Mouse (Mus musculus): ENCODE measurements around the gene Plppr3. TPM values are rescaled to one million over a fixed set of nuclear protein-coding genes. Genes with fewer than 3 reads are reported as not detected.

Plppr3 gene
- total RNA-seq, 1 experiment, result 3.7 TPM

DNA sequence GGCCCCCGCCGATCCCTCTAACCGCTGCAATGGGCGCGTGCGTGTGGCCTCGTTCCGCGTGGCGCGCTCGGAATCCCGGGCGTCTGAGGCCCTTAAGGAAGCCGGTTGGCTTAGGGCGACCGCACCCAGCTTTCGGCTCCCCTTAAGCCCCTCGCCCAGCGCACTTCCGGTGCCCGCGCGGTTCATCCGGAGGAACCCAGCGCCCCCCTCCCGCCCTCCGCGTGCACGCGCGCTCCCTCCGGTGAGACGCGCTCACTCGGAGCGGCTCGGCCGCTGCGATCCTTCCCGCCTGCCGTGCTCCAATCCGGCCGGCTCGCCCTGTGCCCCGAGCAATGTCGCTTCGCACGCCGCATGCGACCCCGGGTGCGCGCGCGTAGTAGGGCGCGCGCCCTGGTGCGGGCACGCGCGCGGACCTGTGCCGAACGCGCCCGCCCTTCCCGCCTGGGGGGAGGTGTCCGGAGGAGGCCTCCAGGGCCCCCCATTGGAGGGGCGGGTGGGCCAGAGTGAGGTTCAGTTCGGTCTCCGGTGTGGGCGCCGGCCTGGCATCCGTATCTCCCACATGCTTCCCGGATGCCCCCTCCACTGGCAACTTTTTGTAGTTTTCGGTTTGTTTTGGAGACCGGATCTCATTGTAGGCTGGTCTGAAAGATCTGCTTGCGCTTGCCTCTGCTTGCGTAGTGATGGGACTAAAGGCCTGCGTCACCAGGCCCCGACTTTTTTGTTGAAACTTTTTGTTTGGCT lies 19.5 kb downstream of the Plppr3 start:
- Histone ChIP-seq H3K9ac (ENCODE audit: insufficient read depth, low read depth, low read length, poor library complexity, severe bottlenecking) (peak overlapping the region; percentile 98), H3K4me3 (ENCODE audit: insufficient read depth in 1 of 2, low read depth in 1 of 2, low read length in 2 of 2, poor library complexity in 1 of 2, severe bottlenecking in 1 of 2) (peak overlapping the region; percentile 94 to 95), H3K36me3 (ENCODE audit: control insufficient read depth, insufficient read depth, low read length, poor library complexity, severe bottlenecking) (peaks cover 42% of the 10 kb centered on the region), H3K4me1 (ENCODE audit: control insufficient read depth in 2 of 2, insufficient read depth in 2 of 2, low read length in 2 of 2, poor library complexity in 1 of 2) (peaks cover 0 to 38% of the 10 kb centered on the region in 2 experiments; a peak in 3 of 4 replicates), H3K27ac (ENCODE audit: insufficient read depth, low read depth, low read length, poor library complexity, severe bottlenecking) (peak overlapping the region; percentile 99), H3K9me3 (ENCODE audit: control insufficient read depth, insufficient read depth, low read depth, low read length) (no peaks in the 10 kb centered on the region)
- TF ChIP-seq CHD2 (IDR thresholded peaks at IDR 0.05; ENCODE audit: low read depth, low read length), result no peak
- TF ChIP-seq MAFK (IDR thresholded peaks at IDR 0.05; ENCODE audit: insufficient read depth, low read depth, low read length), result no peak
- TF ChIP-seq HCFC1 (IDR thresholded peaks at IDR 0.05; ENCODE audit: borderline replicate concordance, insufficient read depth, low read length), result peak; percentile 47; the same call in 1 of the 2 replicates
- no peak for TF ChIP-seq ZNF384 (IDR thresholded peaks at IDR 0.05; ENCODE audit: low read depth, low read length)
- TF ChIP-seq ZC3H11A (IDR thresholded peaks at IDR 0.05; ENCODE audit: borderline replicate concordance, low read depth, low read length), result no peak
- no peak for DNase-seq (ENCODE audit: low read depth, low spot score)
- in situ Hi-C loops (cut with MboI; ENCODE audit: low sequenced_read_pairs in 2 of 2, unreplicated experiment in 2 of 2), result no loop called here

DNA sequence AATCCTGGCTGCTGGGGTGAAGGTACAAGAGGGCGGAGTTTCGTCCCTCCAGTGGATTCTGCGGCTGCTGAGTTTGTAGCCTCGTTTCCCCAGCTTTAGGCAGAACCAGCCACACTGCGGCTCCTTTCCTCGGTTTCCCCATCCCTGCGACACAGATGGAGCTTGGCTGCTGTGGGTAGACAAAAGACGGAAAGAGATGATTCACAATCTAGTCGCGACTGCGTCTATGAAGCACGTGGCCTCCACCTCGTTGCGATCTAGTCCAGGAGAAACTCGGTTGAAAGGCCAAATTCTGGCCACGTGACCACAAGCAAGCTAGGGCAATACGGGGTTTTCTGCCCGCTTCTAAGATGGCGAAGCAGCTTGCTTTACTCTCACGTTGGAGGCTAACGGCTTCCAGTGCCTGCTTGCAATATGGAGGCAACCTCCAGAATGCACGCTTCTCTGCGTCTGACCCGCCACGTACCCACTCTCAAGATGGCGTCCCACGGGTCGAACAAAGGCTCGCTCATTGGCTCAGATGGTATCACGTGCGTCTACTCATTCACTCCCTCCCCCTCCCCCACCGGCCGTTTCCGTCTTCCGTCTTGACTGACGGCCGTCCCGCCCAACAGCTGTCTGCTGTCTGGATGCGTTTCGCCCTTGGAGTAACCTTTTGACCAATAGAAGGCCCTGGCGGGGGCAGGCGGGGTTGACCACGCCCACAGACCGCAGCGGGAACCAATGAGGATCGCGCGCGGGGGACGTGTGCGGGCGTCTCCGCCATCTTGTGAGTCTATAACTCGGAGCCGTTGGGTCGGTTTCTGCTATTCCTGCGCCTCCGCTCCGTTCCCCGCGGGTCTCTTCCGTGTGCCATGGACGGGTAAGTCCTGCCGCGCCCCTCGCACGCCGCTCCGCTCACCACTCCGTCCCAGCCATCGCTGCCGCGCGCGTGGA lies 20.3 kb downstream of the Plppr3 start, which contains the start of gene Ptbp1:
Ptbp1 (plus strand) TSS at position 568 of the 936 bp plus-strand sequence.
- H3K36me3 ChIP-seq (ENCODE audit: control insufficient read depth, insufficient read depth, low read length, poor library complexity, severe bottlenecking), result peaks cover 33% of the 10 kb centered on the region
- peak; percentile 100 for DNase-seq (ENCODE audit: low read depth, low spot score)
- in situ Hi-C loops (cut with MboI; ENCODE audit: low sequenced_read_pairs in 2 of 2, unreplicated experiment in 2 of 2), result no loop called here
- H3K4me3 ChIP-seq (ENCODE audit: insufficient read depth in 1 of 2, low read depth in 1 of 2, low read length in 2 of 2, poor library complexity in 1 of 2, severe bottlenecking in 1 of 2), result peak within 1 kb of the TSS; percentile 94 to 95
- H3K9ac ChIP-seq (ENCODE audit: insufficient read depth, low read depth, low read length, poor library complexity, severe bottlenecking), result peak within 1 kb of the TSS; percentile 98
- TF ChIP-seq ZNF384 (IDR thresholded peaks at IDR 0.05; ENCODE audit: low read depth, low read length) (no peak), MAFK (IDR thresholded peaks at IDR 0.05; ENCODE audit: insufficient read depth, low read depth, low read length) (no peak), CHD2 (IDR thresholded peaks at IDR 0.05; ENCODE audit: low read depth, low read length) (peak; percentile 89), ZC3H11A (IDR thresholded peaks at IDR 0.05; ENCODE audit: borderline replicate concordance, low read depth, low read length) (no peak), HCFC1 (IDR thresholded peaks at IDR 0.05; ENCODE audit: borderline replicate concordance, insufficient read depth, low read length) (peak; percentile 84)
- H3K27ac ChIP-seq (ENCODE audit: insufficient read depth, low read depth, low read length, poor library complexity, severe bottlenecking), result peak within 1 kb of the TSS; percentile 99
- peaks cover 0 to 34% of the 10 kb centered on the region in 2 experiments; a peak in 3 of 4 replicates for H3K4me1 ChIP-seq (ENCODE audit: control insufficient read depth in 2 of 2, insufficient read depth in 2 of 2, low read length in 2 of 2, poor library complexity in 1 of 2)
- no peaks in the 10 kb centered on the region for H3K9me3 ChIP-seq (ENCODE audit: control insufficient read depth, insufficient read depth, low read depth, low read length)

DNA sequence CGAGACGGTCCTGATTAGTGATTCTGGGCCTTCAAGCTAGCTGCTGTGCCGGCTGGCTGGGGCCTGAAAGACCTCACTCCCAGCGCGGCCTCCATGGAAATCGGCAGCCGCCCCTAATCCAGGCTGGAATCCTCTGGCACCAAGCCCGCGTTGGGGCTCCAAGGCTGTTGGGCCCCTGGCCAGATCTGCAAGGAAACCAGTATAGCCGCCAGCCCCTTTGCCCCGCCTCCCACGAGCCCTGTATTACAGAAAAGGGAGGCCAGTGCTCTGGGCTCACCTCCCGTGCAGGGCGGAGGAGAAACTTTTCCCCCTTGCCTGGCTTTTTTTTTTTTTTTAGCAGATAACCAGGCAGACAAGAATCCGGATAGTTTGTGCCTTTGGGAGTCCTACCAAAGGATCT lies 21.0 kb downstream of the Plppr3 start:
- Histone ChIP-seq H3K4me1 (ENCODE audit: control insufficient read depth in 2 of 2, insufficient read depth in 2 of 2, low read length in 2 of 2, poor library complexity in 1 of 2) (peaks cover 0 to 33% of the 10 kb centered on the region in 2 experiments; a peak in 3 of 4 replicates), H3K4me3 (ENCODE audit: insufficient read depth in 1 of 2, low read depth in 1 of 2, low read length in 2 of 2, poor library complexity in 1 of 2, severe bottlenecking in 1 of 2) (peak overlapping the region; percentile 69 to 70), H3K9ac (ENCODE audit: insufficient read depth, low read depth, low read length, poor library complexity, severe bottlenecking) (peak overlapping the region; percentile 91), H3K9me3 (ENCODE audit: control insufficient read depth, insufficient read depth, low read depth, low read length) (no peaks in the 10 kb centered on the region), H3K36me3 (ENCODE audit: control insufficient read depth, insufficient read depth, low read length, poor library complexity, severe bottlenecking) (peaks cover 26% of the 10 kb centered on the region), H3K27ac (ENCODE audit: insufficient read depth, low read depth, low read length, poor library complexity, severe bottlenecking) (peak overlapping the region; percentile 97)
- in situ Hi-C loops (cut with MboI; ENCODE audit: low sequenced_read_pairs in 2 of 2, unreplicated experiment in 2 of 2), result no loop called here
- no peak for DNase-seq (ENCODE audit: low read depth, low spot score)
- TF ChIP-seq ZNF384 (IDR thresholded peaks at IDR 0.05; ENCODE audit: low read depth, low read length) (peak; percentile 69), CHD2 (IDR thresholded peaks at IDR 0.05; ENCODE audit: low read depth, low read length) (no peak), HCFC1 (IDR thresholded peaks at IDR 0.05; ENCODE audit: borderline replicate concordance, insufficient read depth, low read length) (no peak), MAFK (IDR thresholded peaks at IDR 0.05; ENCODE audit: insufficient read depth, low read depth, low read length) (no peak), ZC3H11A (IDR thresholded peaks at IDR 0.05; ENCODE audit: borderline replicate concordance, low read depth, low read length) (no peak)

DNA sequence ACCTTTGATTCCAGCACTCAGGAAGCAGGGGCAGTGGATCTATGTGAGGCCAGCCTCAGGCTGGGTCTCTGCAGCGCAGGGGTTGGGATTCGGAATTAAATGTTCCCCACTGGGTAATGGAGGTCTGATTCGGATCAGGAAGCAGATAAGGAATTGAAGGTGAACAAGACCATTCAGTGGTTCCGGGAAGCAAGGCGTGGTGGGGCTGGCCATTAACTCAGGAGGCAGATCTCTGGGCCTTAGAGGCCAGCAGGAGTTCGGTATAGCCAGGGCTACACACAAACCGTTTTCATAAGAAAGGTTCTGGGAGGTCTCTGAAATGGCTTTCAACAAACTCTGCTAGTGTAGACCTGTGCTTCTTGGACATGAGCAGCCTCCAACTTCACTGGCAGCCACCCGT lies 21.6 kb downstream of the Plppr3 start:
- TF ChIP-seq ZNF384 (IDR thresholded peaks at IDR 0.05; ENCODE audit: low read depth, low read length), result no peak
- no peak for TF ChIP-seq HCFC1 (IDR thresholded peaks at IDR 0.05; ENCODE audit: borderline replicate concordance, insufficient read depth, low read length)
- TF ChIP-seq ZC3H11A (IDR thresholded peaks at IDR 0.05; ENCODE audit: borderline replicate concordance, low read depth, low read length), result no peak
- no peak for TF ChIP-seq MAFK (IDR thresholded peaks at IDR 0.05; ENCODE audit: insufficient read depth, low read depth, low read length)
- no peak for TF ChIP-seq CHD2 (IDR thresholded peaks at IDR 0.05; ENCODE audit: low read depth, low read length)
- DNase-seq (ENCODE audit: low read depth, low spot score), result no peak
- in situ Hi-C loops (cut with MboI; ENCODE audit: low sequenced_read_pairs in 2 of 2, unreplicated experiment in 2 of 2), result no loop called here
- H3K27ac ChIP-seq (ENCODE audit: insufficient read depth, low read depth, low read length, poor library complexity, severe bottlenecking), result peak overlapping the region; percentile 97
- H3K9ac ChIP-seq (ENCODE audit: insufficient read depth, low read depth, low read length, poor library complexity, severe bottlenecking), result peak overlapping the region; percentile 91
- H3K9me3 ChIP-seq (ENCODE audit: control insufficient read depth, insufficient read depth, low read depth, low read length), result no peaks in the 10 kb centered on the region
- H3K36me3 ChIP-seq (ENCODE audit: control insufficient read depth, insufficient read depth, low read length, poor library complexity, severe bottlenecking), result peaks cover 20% of the 10 kb centered on the region
- peaks cover 0 to 32% of the 10 kb centered on the region in 2 experiments; a peak in 3 of 4 replicates for H3K4me1 ChIP-seq (ENCODE audit: control insufficient read depth in 2 of 2, insufficient read depth in 2 of 2, low read length in 2 of 2, poor library complexity in 1 of 2)
- H3K4me3 ChIP-seq (ENCODE audit: insufficient read depth in 1 of 2, low read depth in 1 of 2, low read length in 2 of 2, poor library complexity in 1 of 2, severe bottlenecking in 1 of 2), result peak overlapping the region; percentile 69 to 70
